Mouse (Mus musculus) heart, embryonic 14.5 days (tissue): ENCODE measurements around the gene Tle1. TPM values are rescaled to one million over a fixed set of nuclear protein-coding genes. Genes with fewer than 3 reads are reported as not detected.

Experiments used
- ATAC-seq: fragments of 200-750 bp; cut with Nextera tagmentation; 2 replicates; pipeline ENCODE4 v1.8.0; 2017; ENCODE audit warnings: low read depth, moderate TSS enrichment; ENCODE audit not compliant: insufficient number of reproducible peaks, insufficient read depth, low FRiP score
- H3K27ac ChIP-seq, 2 experiments: fragments of 200-500 bp in 1 of 2; fragments of 300-500 bp in 1 of 2; sonication (generic) in 1 of 2; replicated peaks in 1 of 2; 2 replicates each; pipeline ENCODE4 v1.5.1; 2012 to 2014; ENCODE audit warnings: low read depth in 2 of 2, low read length in 2 of 2, control low read depth in 1 of 2, mild to moderate bottlenecking in 1 of 2, mixed read lengths in 1 of 2; ENCODE audit not compliant: control insufficient read depth in 1 of 2, insufficient read depth in 1 of 2
- H3K27me3 ChIP-seq: fragments of 300-500 bp; sonication (generic); 2 replicates; pipeline ENCODE4 v1.6.1; 2014; ENCODE audit warnings: mild to moderate bottlenecking, low read length, control low read depth; ENCODE audit not compliant: control insufficient read depth, insufficient read depth
- H3K36me3 ChIP-seq: fragments of 300-500 bp; sonication (generic); 2 replicates; pipeline ENCODE4 v1.6.1; 2014; ENCODE audit warnings: mild to moderate bottlenecking, control low read depth, low read length, mixed read lengths; ENCODE audit not compliant: control insufficient read depth, insufficient read depth
- H3K4me1 ChIP-seq, 2 experiments: fragments of 200-500 bp in 1 of 2; fragments of 300-500 bp in 1 of 2; sonication (generic) in 1 of 2; 2 replicates each; pipeline ENCODE4 v1.6.1; 2012 to 2014; ENCODE audit warnings: low read length in 2 of 2, control low read depth in 1 of 2, mixed read lengths in 1 of 2; ENCODE audit not compliant: control insufficient read depth in 2 of 2, insufficient read depth in 2 of 2
- H3K4me2 ChIP-seq: fragments of 300-500 bp; sonication (generic); 2 replicates; pipeline ENCODE4 v1.6.1; 2014; ENCODE audit warnings: mild to moderate bottlenecking, low read length
- H3K4me3 ChIP-seq, 2 experiments: fragments of 200-500 bp in 1 of 2; fragments of 300-500 bp in 1 of 2; sonication (generic) in 1 of 2; 2 replicates each; pipeline ENCODE4 v1.5.1; 2012 to 2014; ENCODE audit warnings: low read length in 2 of 2, mild to moderate bottlenecking in 2 of 2, control low read depth in 1 of 2, low read depth in 1 of 2, moderate library complexity in 1 of 2; ENCODE audit not compliant: control insufficient read depth in 1 of 2, insufficient read depth in 1 of 2
- H3K9ac ChIP-seq: fragments of 300-500 bp; sonication (generic); 2 replicates; pipeline ENCODE4 v1.6.1; 2014; ENCODE audit warnings: mild to moderate bottlenecking, low read length
- H3K9me3 ChIP-seq: fragments of 300-500 bp; sonication (generic); 2 replicates; pipeline ENCODE4 v1.6.1; 2016; ENCODE audit warnings: low read length, control low read depth; ENCODE audit not compliant: control insufficient read depth
- WGBS: fragments of 180-500 bp; shearing (Covaris S2); extraction: QIAGEN DNeasy Blood & Tissue Kit; methylation state at CpG from one replicate; pipeline ENCODE4 v1.1.7; 2014; 5-methylcytosine and 5-hydroxymethylcytosine counted together
- polyA plus RNA-seq: library from polyadenylated mRNA; unstranded; fragments of >200 nt; fragmentation: Nextera tagmentation; extraction: Ambion mirVana; gene quantifications from 2 replicates; pipeline ENCODE4 v1.2.1, GENCODE M21; 2014

Tle1 gene
- polyA plus RNA-seq, 1 experiment from 2014 or later = 8.7 TPM

DNA sequence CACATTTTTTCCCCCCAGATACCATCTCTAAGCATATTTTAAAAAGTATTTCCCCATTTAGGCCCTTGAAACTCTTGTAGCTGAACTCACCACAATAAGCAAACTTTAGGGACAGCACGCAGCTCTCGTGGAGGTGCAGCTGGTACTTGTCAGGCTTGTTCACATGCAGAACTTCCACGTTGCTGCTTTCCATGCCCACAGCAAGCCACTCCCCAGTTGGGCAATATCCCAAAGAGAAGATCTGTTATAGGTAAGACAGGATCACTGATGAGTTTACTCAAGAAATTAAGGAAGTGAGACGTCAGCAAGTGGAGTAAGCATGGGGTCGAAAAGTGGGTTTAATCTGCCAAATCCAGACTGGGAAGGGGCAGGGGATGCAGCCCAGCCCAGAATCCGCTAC, 80.7 kb downstream of the Tle1 start:
- H3K4me1 ChIP-seq = peaks cover 6 to 11% of the 10 kb centered on the region in 2 experiments; a peak in 2 of 4 replicates
- no peak overlapping the region for H3K9ac ChIP-seq
- no peaks in the 10 kb centered on the region for H3K27me3 ChIP-seq
- ATAC-seq = no peak
- H3K27ac ChIP-seq = no peak overlapping the region
- WGBS = 84% methylated on average over 6 of the region's 6 CpGs
- no peak overlapping the region for H3K4me3 ChIP-seq
- peaks cover 25% of the 10 kb centered on the region for H3K36me3 ChIP-seq
- no peaks in the 10 kb centered on the region for H3K9me3 ChIP-seq
- H3K4me2 ChIP-seq = no peak overlapping the region

DNA sequence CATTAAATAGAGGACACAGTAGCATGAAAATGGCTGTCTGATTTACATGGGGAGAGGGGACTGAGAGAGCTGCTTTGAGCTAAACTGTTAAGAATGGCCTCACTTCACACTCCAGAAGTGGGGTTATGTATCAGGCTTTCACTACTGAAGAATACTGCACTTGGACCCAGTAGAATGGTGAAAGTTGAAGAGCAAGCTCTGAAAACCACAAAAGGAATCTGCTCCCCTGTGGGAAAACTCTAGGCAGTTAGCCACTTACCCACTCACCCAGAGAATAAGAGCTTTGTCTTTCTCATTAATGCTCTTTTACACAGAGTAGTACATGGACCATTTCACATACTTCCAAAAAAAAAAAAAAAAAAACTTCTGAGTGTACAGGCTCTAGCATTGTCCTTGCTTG, 95.0 kb downstream of the Tle1 start:
- Histone ChIP-seq H3K27ac (no peak overlapping the region), H3K4me3 (no peak overlapping the region), H3K27me3 (no peaks in the 10 kb centered on the region), H3K9ac (no peak overlapping the region), H3K4me2 (no peak overlapping the region), H3K36me3 (no peaks in the 10 kb centered on the region), H3K4me1 (no peaks in the 10 kb centered on the region), H3K9me3 (0 out of 2 replicates have a peak, but pooled peaks cover 3% of the 10 kb centered on the region)
- no peak for ATAC-seq

DNA sequence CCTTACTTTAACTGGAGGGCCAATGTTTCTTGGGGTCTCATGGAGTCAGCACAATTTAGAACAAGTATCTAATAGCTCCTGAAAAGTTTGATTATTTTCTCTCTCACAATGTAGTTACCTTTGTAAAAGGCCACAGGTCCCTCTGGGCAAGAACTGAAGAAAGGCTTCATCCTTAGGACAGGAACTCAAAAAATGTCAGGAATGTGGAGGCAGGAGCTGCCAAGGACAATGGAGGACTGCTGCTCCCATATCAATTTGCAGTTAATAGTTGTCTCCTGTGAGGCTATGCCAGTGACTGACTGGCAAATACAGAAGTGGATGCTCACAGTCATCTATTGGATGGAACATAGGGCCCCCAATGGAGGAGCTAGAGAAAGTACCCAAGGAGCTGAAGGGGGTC, 96.5 kb downstream of the Tle1 start:
- no peak overlapping the region for H3K27ac ChIP-seq
- H3K4me3 ChIP-seq = no peak overlapping the region
- no peaks in the 10 kb centered on the region for H3K36me3 ChIP-seq
- H3K9ac ChIP-seq = no peak overlapping the region
- H3K4me2 ChIP-seq = no peak overlapping the region
- no peak for ATAC-seq
- H3K27me3 ChIP-seq = no peaks in the 10 kb centered on the region
- H3K4me1 ChIP-seq = no peaks in the 10 kb centered on the region
- H3K9me3 ChIP-seq = 0 out of 2 replicates have a peak, but pooled peaks cover 3% of the 10 kb centered on the region

- 83% methylated on average over 4 of the region's 4 CpGs for WGBS
- H3K9ac ChIP-seq = no peak overlapping the region
- no peak overlapping the region for H3K4me2 ChIP-seq
- no peak for ATAC-seq
- H3K27ac ChIP-seq = no peak overlapping the region
- no peaks in the 10 kb centered on the region for H3K36me3 ChIP-seq
- H3K9me3 ChIP-seq = no peaks in the 10 kb centered on the region
- no peaks in the 10 kb centered on the region for H3K27me3 ChIP-seq
- no peak overlapping the region for H3K4me3 ChIP-seq
- H3K4me1 ChIP-seq = no peaks in the 10 kb centered on the region
Observed at GRCm38 (mm10) chr4:72087811-72088210, 112.9 kb downstream of the Tle1 start.

DNA sequence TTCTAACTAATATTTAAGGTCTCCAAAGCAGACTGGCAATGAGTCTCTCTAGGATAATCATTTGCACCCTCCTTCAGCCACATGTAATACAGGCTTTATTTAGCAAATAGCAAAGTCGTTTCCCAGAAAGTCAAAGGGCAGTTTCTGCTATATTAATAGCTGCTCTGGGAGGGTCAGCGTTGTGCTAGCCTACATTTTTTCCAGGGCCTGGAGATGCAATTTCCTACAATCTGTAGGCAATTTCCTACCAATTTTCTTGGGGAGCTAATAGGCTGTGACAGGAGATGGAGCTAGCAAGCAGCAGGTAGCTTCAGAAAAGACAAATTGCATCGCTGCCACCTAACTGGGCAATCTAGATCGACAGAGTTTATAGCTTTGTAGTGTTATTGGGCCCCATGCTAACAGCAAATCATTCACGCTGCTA, 131.6 kb downstream of the Tle1 start:
- Histone ChIP-seq H3K9me3 (no peaks in the 10 kb centered on the region), H3K4me1 (no peaks in the 10 kb centered on the region), H3K27me3 (no peaks in the 10 kb centered on the region), H3K9ac (no peak overlapping the region), H3K4me2 (no peak overlapping the region), H3K4me3 (no peak overlapping the region), H3K27ac (no peak overlapping the region), H3K36me3 (no peaks in the 10 kb centered on the region)
- no peak for ATAC-seq
- 53% methylated on average over 5 of the region's 5 CpGs for WGBS

DNA sequence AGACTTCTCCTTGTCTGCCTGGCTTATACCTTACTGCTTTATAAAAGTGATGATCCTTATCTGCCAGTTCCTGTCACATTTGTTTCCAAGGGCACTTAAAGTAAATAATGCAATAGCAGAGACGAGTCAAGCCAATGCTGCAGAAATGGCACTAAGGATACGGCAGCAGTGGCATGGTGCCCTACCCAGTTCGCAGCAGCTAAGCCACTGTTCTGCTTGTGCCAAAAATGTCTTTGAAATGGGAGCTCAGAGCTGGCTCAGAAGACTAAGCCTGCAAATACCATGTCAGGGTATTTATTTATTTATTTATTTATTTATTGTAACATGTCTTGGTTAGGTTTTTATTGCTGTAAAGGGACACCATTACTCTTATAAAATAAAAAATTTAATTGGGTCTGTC, 132.8 kb downstream of the Tle1 start:
- ATAC-seq = no peak
- H3K4me2 ChIP-seq = no peak overlapping the region
- no peaks in the 10 kb centered on the region for H3K9me3 ChIP-seq
- H3K4me1 ChIP-seq = no peaks in the 10 kb centered on the region
- no peak overlapping the region for H3K9ac ChIP-seq
- no peaks in the 10 kb centered on the region for H3K27me3 ChIP-seq
- 75% methylated on average over 3 of the region's 3 CpGs for WGBS
- H3K36me3 ChIP-seq = no peaks in the 10 kb centered on the region
- H3K4me3 ChIP-seq = no peak overlapping the region
- no peak overlapping the region for H3K27ac ChIP-seq
